Mouse (Mus musculus) MEL (cell line): Measurements from ENCODE around the gene B230217C12Rik.

ENCODE experiments used
- CHD1 ChIP-seq: IDR thresholded peaks from 2 replicates; pipeline ENCODE4 v1.6.1; 2012; ENCODE audit warnings: low read depth, mild to moderate bottlenecking, inconsistent platforms, low read length, improper control_type of control experiment
- CTCF ChIP-seq, 3 experiments: IDR thresholded peaks in 2 of 3; conservative IDR thresholded peaks in 1 of 3; 2 replicates each; pipeline ENCODE4 v1.5.1; 2011 to 2012; ENCODE audit warnings: low read length in 3 of 3, low read depth in 2 of 3, mild to moderate bottlenecking in 2 of 3, improper control_type of control experiment in 1 of 3, inconsistent platforms in 1 of 3, mixed read lengths in 1 of 3, moderate library complexity in 1 of 3; ENCODE audit not compliant: control insufficient read depth in 1 of 3, insufficient read depth in 1 of 3, poor library complexity in 1 of 3, severe bottlenecking in 1 of 3
- E2F4 ChIP-seq: IDR thresholded peaks from 2 replicates; pipeline ENCODE4 v1.6.1; 2011; ENCODE audit warnings: low read depth, low read length, improper control_type of control experiment, borderline replicate concordance
- GATA1 ChIP-seq: IDR thresholded peaks from 2 replicates; pipeline ENCODE4 v1.6.1; 2011; ENCODE audit warnings: low read depth, low read length, improper control_type of control experiment
- HCFC1 ChIP-seq: IDR thresholded peaks from 2 replicates; pipeline ENCODE4 v1.6.1; 2012; ENCODE audit warnings: low read depth, mild to moderate bottlenecking, inconsistent platforms, low read length, improper control_type of control experiment, moderate library complexity
- MEF2A ChIP-seq: IDR thresholded peaks from 2 replicates; pipeline ENCODE4 v1.6.1; 2014; ENCODE audit warnings: low read depth, mild to moderate bottlenecking, inconsistent platforms, low read length, improper control_type of control experiment; ENCODE audit not compliant: poor library complexity, insufficient replicate concordance, severe bottlenecking; ENCODE audit errors: extremely low read depth
- POLR2A ChIP-seq, 2 experiments: IDR thresholded peaks; 2 replicates each; pipeline ENCODE4 v1.6.1; 2011 to 2012; ENCODE audit warnings: low read length in 2 of 2, mild to moderate bottlenecking in 2 of 2, control low read depth in 1 of 2, improper control_type of control experiment in 1 of 2, low read depth in 1 of 2, moderate library complexity in 1 of 2; ENCODE audit not compliant: control insufficient read depth in 1 of 2, insufficient read depth in 1 of 2, poor library complexity in 1 of 2
- RCOR1 ChIP-seq: IDR thresholded peaks from 2 replicates; pipeline ENCODE4 v1.6.1; 2012; ENCODE audit warnings: low read depth, mild to moderate bottlenecking, inconsistent platforms, low read length, improper control_type of control experiment
- TCF12 ChIP-seq: IDR thresholded peaks from 2 replicates; pipeline ENCODE4 v1.6.1; 2014; ENCODE audit warnings: low read depth, mild to moderate bottlenecking, inconsistent platforms, low read length, improper control_type of control experiment, moderate library complexity

- TF ChIP-seq TCF12 (no peak), MEF2A (no peak), CTCF (IDR thresholded peaks at IDR 0.05 in 2 of 3, conservative IDR thresholded peaks at IDR 0.05 in 1 of 3; ENCODE audit: control insufficient read depth in 1 of 3, insufficient read depth in 1 of 3, low read depth in 2 of 3, low read length in 3 of 3, poor library complexity in 1 of 3, severe bottlenecking in 1 of 3) (peak in 2 of 3 experiments; percentile 6 to 16; a peak in 1 of 6 replicates), POLR2A (IDR thresholded peaks at IDR 0.05; ENCODE audit: control insufficient read depth in 1 of 2, insufficient read depth in 1 of 2, low read depth in 1 of 2, low read length in 2 of 2, poor library complexity in 1 of 2) (no peak), RCOR1 (no peak), CHD1 (no peak), HCFC1 (no peak), GATA1 (no peak), E2F4 (no peak)
These were observed 43.7 kb upstream of the B230217C12Rik start for GRCm38 (mm10) chr11:97796910-97797309.
